In genomic region chr11:54007717-54008116, GRCm38 (mm10) we compare ENCODE assay signal across 11 mouse cellular contexts. TPM values are rescaled to one million over a fixed set of nuclear protein-coding genes. Genes with fewer than 3 reads are reported as not detected.
DNase-seq lines count a peak whose midpoint lies in the region; TF ChIP-seq lines count a peak whose summit lies in the region.
"Had no signal": no experiment of that assay in that cellular context is flagged by ENCODE, and none has a peak within 500 bp of the region (broad histone marks: within the 10 kb centered on the region; RNA-seq: fewer than 3 reads in every experiment).

No protein-coding gene starts in this region.

- WGBS in kidney, adult 2 months: 80% methylated on average over 11 of the region's 11 CpGs
- 90% methylated on average over 11 of the region's 11 CpGs for WGBS in embryonic facial prominence, embryonic 10.5 days

- no peaks in the 10 kb centered on the region for H3K27me3 ChIP-seq in kidney, adult 2 months (replicated peaks; ENCODE audit: control insufficient read depth, insufficient read depth, low read length)
- 0 out of 2 replicates have a peak, but pooled peaks cover 2% of the 10 kb centered on the region for H3K27me3 ChIP-seq in embryonic facial prominence, embryonic 10.5 days (replicated peaks; ENCODE audit: low read depth, poor library complexity, severe bottlenecking)
- H3K27me3 ChIP-seq: embryonic facial prominence, embryonic 12.5 days had no signal

- no peak overlapping the region for H3K4me3 ChIP-seq in kidney, adult 2 months (ENCODE audit: insufficient read depth, low read depth, low read length)
- no peak overlapping the region for H3K4me3 ChIP-seq in embryonic facial prominence, embryonic 10.5 days
- H3K4me3 ChIP-seq: embryonic facial prominence, embryonic 12.5 days; megakaryocyte, embryonic 14.5 days; myocyte had no signal

- peak overlapping the region; percentile 39 for H3K27ac ChIP-seq in kidney, adult 2 months (ENCODE audit: insufficient read depth, low read depth, low read length)
- H3K27ac ChIP-seq in embryonic facial prominence, embryonic 10.5 days (replicated peaks): peak overlapping the region; percentile 14; the same call in 1 of the 2 replicates
- H3K27ac ChIP-seq: embryonic facial prominence, embryonic 12.5 days had no signal

- DNase-seq in kidney, adult 2 months: no peak
- DNase-seq in kidney, postnatal 10 days: no peak
- peak; percentile 7 for DNase-seq in brain, embryonic 14.5 days (ENCODE audit: low read depth)
- DNase-seq in cerebellum, adult 11 months: peak; percentile 85
- DNase-seq in embryonic facial prominence, embryonic 10.5 days (ENCODE audit: low spot score): no peak
- DNase-seq in lung, postnatal 36 days: no peak
- DNase-seq in thymus, postnatal 0 days (ENCODE audit: low spot score): no peak
- DNase-seq: thymus, postnatal 4 days had no signal

- no peaks in the 10 kb centered on the region for H3K9me3 ChIP-seq in embryonic facial prominence, embryonic 10.5 days
- H3K9me3 ChIP-seq: embryonic facial prominence, embryonic 12.5 days; megakaryocyte, embryonic 14.5 days had no signal

- H3K4me1 ChIP-seq in kidney, adult 2 months (ENCODE audit: control insufficient read depth, insufficient read depth, low read length): peaks cover 57% of the 10 kb centered on the region
- H3K4me1 ChIP-seq in embryonic facial prominence, embryonic 10.5 days: peaks cover 16% of the 10 kb centered on the region
- H3K4me1 ChIP-seq: megakaryocyte, embryonic 14.5 days had no signal

- no peak for TF ChIP-seq CTCF in kidney, adult 2 months (conservative IDR thresholded peaks at IDR 0.05; ENCODE audit: insufficient read depth, insufficient read length, low read depth, low read length)
- TF ChIP-seq CTCF in brain, embryonic 14.5 days (IDR thresholded peaks at IDR 0.05; ENCODE audit: borderline replicate concordance, extremely low read depth, insufficient read depth, insufficient read length): no peak

- no peak for TF ChIP-seq POLR2A in kidney, adult 2 months (IDR thresholded peaks at IDR 0.05; ENCODE audit: low read depth, low read length)
- no peak for TF ChIP-seq POLR2A in brain, embryonic 14.5 days (IDR thresholded peaks at IDR 0.05; ENCODE audit: borderline replicate concordance, extremely low read depth, insufficient read depth, insufficient read length, poor library complexity, severe bottlenecking)

- H3K36me3 ChIP-seq in kidney, adult 2 months (ENCODE audit: control insufficient read depth, insufficient read depth, low read length): no peaks in the 10 kb centered on the region
- no peaks in the 10 kb centered on the region for H3K36me3 ChIP-seq in embryonic facial prominence, embryonic 10.5 days (replicated peaks)
- H3K36me3 ChIP-seq: embryonic facial prominence, embryonic 12.5 days had no signal

RNA-seq across cellular contexts. Expression of gene Slc22a4, which starts 20.2 kb away (rescaled TPM):
- 46.7 and 56.8 TPM in 2 replicates for polyA plus RNA-seq in kidney, adult 2 months (2012; rRNA removed)
- 1.8 and 2.2 TPM in 2 replicates for polyA plus RNA-seq in brain, embryonic 14.5 days (2012; rRNA removed)
- 0.82 and 1.1 TPM in 2 replicates for polyA plus RNA-seq in embryonic facial prominence, embryonic 10.5 days (2016; fragmentation: Nextera tagmentation; extraction: Ambion mirVana)
- polyA plus RNA-seq in thymus, postnatal 0 days (2015; fragmentation: Nextera tagmentation; extraction: Ambion mirVana): 0.46 and 0.54 TPM in 2 replicates

RNA-seq across cellular contexts. Expression of gene Slc22a21, which starts 27.6 kb away (rescaled TPM):
- polyA plus RNA-seq in kidney, adult 2 months (2012; rRNA removed): 2.4 and 3.7 TPM in 2 replicates
- polyA plus RNA-seq in brain, embryonic 14.5 days (2012; rRNA removed): 2.3 and 3.7 TPM in 2 replicates
- 2.1 and 2.6 TPM in 2 replicates for polyA plus RNA-seq in embryonic facial prominence, embryonic 10.5 days (2016; fragmentation: Nextera tagmentation; extraction: Ambion mirVana)
- polyA plus RNA-seq in thymus, postnatal 0 days (2015; fragmentation: Nextera tagmentation; extraction: Ambion mirVana): 0.90 and 1.1 TPM in 2 replicates

Comparison
In these comparisons a context has a peak if more than half of its experiments do, and no peak if none do; other contexts are left out.
1. DNase-seq: peak in brain, embryonic 14.5 days (single experiment) and cerebellum, adult 11 months (single experiment); none in kidney, adult 2 months (single experiment), kidney, postnatal 10 days (single experiment), embryonic facial prominence, embryonic 10.5 days (single experiment), lung, postnatal 36 days (single experiment) and thymus, postnatal 0 days (single experiment).
2. RNA of gene Slc22a4, which starts 20.2 kb away (polyA plus RNA-seq): 46.7 to 56.8 TPM in kidney, adult 2 months; 1.8 to 2.2 TPM in brain, embryonic 14.5 days, 0.82 to 1.1 TPM in embryonic facial prominence, embryonic 10.5 days and 0.46 to 0.54 TPM in thymus, postnatal 0 days; every median in the first group is over 10 times any median in the second.